Mouse (Mus musculus): Measurements from ENCODE around the gene Gm11733. TPM values are rescaled to one million over a fixed set of nuclear protein-coding genes. Genes with fewer than 3 reads are reported as not detected.

Gene Gm11733
- total and polyA plus RNA-seq, 3 experiments = 0.06 TPM; not detected in 2

DNA sequence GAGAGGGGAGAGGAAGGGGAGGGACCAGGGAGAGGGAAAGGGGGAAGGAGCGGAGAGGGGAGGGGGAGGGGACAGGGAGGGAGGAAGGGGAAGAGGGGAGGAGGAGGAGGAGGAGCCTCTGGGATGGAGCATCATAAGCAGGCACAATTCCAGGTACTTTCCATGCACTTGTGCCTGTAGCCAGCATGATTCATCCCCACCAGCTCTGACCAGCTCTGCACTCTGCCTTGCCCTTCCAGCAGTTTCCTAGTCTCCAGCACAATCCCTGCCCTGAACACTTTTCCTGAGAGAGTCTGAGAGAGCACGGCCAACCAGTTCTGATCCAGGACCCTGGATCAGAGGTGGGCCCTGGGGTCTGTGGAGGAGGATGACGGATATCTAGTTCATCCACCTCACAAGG, 52.4 kb downstream of the Gm11733 start:
- peaks cover 5 to 12% of the 10 kb centered on the region in 2 experiments for H3K27me3 ChIP-seq (ENCODE audit: control insufficient read depth in 1 of 2, insufficient read depth in 2 of 2, low read length in 2 of 2)
- no peaks in the 10 kb centered on the region for H3K9me3 ChIP-seq (replicated peaks; ENCODE audit: insufficient read depth, low read length)
- H3K9ac ChIP-seq (ENCODE audit: control insufficient read depth, low read depth, low read length, poor library complexity, severe bottlenecking) = no peak overlapping the region
- no peak overlapping the region for H3K4me3 ChIP-seq (ENCODE audit: control insufficient read depth in 1 of 2, insufficient read depth in 1 of 2, low read depth in 2 of 2, low read length in 2 of 2)
- no peak overlapping the region for H3K27ac ChIP-seq (ENCODE audit: control insufficient read depth, low read depth, low read length)
- H3K4me1 ChIP-seq (ENCODE audit: control insufficient read depth in 1 of 2, insufficient read depth in 2 of 2, low read length in 2 of 2) = no peaks in the 10 kb centered on the region
- no peaks in the 10 kb centered on the region for H3K36me3 ChIP-seq (ENCODE audit: control insufficient read depth in 1 of 2, insufficient read depth in 2 of 2, low read length in 2 of 2)
- H3K79me2 ChIP-seq (ENCODE audit: control insufficient read depth, insufficient read depth, low read length, poor library complexity) = no peaks in the 10 kb centered on the region
- DNase-seq (ENCODE audit: low read depth, low spot score) = no peak
- TF ChIP-seq MAX (IDR thresholded peaks at IDR 0.05; ENCODE audit: low read length) (no peak), ZNF384 (IDR thresholded peaks at IDR 0.05; ENCODE audit: low read depth, low read length) (no peak), UBTF (IDR thresholded peaks at IDR 0.05; ENCODE audit: borderline replicate concordance, insufficient read depth, low read depth, low read length) (no peak), NRF1 (IDR thresholded peaks at IDR 0.05; ENCODE audit: insufficient read depth, low read depth, low read length, poor library complexity, severe bottlenecking) (no peak), POLR2A (IDR thresholded peaks at IDR 0.05; ENCODE audit: control insufficient read depth in 1 of 2, insufficient read depth in 1 of 2, low read depth in 1 of 2, low read length in 2 of 2, poor library complexity in 1 of 2) (no peak), TAL1 (IDR thresholded peaks at IDR 0.05; ENCODE audit: low read length) (no peak), MYC (IDR thresholded peaks at IDR 0.05; ENCODE audit: low read depth, low read length) (no peak), ZMIZ1 (IDR thresholded peaks at IDR 0.05; ENCODE audit: low read depth, low read length) (no peak), POLR2AphosphoS5 (IDR thresholded peaks at IDR 0.05; ENCODE audit: borderline replicate concordance, low read depth, low read length) (no peak), USF2 (IDR thresholded peaks at IDR 0.05; ENCODE audit: borderline replicate concordance in 1 of 2, insufficient read depth in 1 of 2, low read depth in 1 of 2, low read length in 2 of 2) (no peak), MXI1 (IDR thresholded peaks at IDR 0.05; ENCODE audit: low read depth, low read length) (no peak), GATA1 (IDR thresholded peaks at IDR 0.05; ENCODE audit: low read depth, low read length) (no peak), USF1 (IDR thresholded peaks at IDR 0.05; ENCODE audit: low read depth, low read length) (no peak), ELF1 (IDR thresholded peaks at IDR 0.05; ENCODE audit: low read depth, low read length) (no peak), ZKSCAN1 (IDR thresholded peaks at IDR 0.05; ENCODE audit: low read depth, low read length) (no peak)

Other genes starting within 250 kb of the Gm11733 start
- 19.1 and 19.7 TPM in 2 replicates for gene Tnrc6c, start 169.9 kb downstream of the Gm11733 start, total RNA-seq (2012; rRNA removed)
- gene Tnrc6c, start 169.9 kb downstream of the Gm11733 start, polyA plus RNA-seq (2012; ENCODE audit: insufficient read depth in 1 of 2, insufficient read length in 2 of 2, low read depth in 1 of 2, low replicate concordance in 2 of 2, missing spikeins in 1 of 2) = 10 to 100 TPM in 1 of 2 experiments, not detected in 1; 16.0 TPM

Measured in MEL (cell line).